Mouse (Mus musculus) thymus, adult 2 months (tissue): Measurements from ENCODE around the gene Prcd.

Experiments
- CTCF ChIP-seq: fragments of 200-500 bp; IDR thresholded peaks from 2 replicates; pipeline ENCODE4 v1.5.1; 2012; ENCODE audit warnings: mild to moderate bottlenecking, control low read depth, low read length, moderate library complexity, borderline replicate concordance; ENCODE audit not compliant: control insufficient read depth, poor library complexity, insufficient read depth; ENCODE audit errors: extremely low read depth
- POLR2A ChIP-seq: fragments of 200-500 bp; IDR thresholded peaks from 2 replicates; pipeline ENCODE4 v1.6.1; 2012; ENCODE audit warnings: mild to moderate bottlenecking, low read length, control low read depth, moderate library complexity; ENCODE audit not compliant: control insufficient read depth, poor library complexity, insufficient read depth; ENCODE audit errors: extremely low read depth

DNA sequence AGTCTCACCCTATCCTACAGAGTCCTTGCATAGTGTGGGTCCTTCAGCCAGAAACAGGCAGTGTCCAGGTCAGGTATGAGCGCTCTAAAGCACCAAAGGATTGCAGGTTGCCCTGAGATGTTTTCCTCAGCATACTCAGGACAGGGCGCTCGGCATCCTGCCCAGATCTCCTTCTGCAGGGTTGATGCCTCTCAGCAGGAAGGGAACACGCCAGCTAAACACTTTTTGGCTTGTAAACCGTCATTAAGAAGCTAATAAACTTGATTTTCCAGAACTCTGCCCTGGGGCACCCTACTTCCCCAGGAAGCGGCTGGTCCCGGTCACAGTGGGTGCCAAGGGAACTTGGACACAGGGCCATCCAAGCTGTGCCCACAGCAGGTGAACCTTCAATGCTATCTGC lies 34.2 kb upstream of the Prcd start:
- TF ChIP-seq POLR2A (no peak), CTCF (no peak)
